Mouse (Mus musculus) embryo, embryonic 10.5 days (tissue): ENCODE measurements at regions not wholly inside any gene's neighbourhood (a gene's known extent, or its start where the extent isn't known, plus 50 kb on each side); places are given as distances from the start of the nearest gene placed in this dataset.

Experiments
- DNase-seq: peaks from one replicate; pipeline ENCODE4 v3.0.0-alpha.2; 2015; ENCODE audit warnings: low spot score

DNA sequence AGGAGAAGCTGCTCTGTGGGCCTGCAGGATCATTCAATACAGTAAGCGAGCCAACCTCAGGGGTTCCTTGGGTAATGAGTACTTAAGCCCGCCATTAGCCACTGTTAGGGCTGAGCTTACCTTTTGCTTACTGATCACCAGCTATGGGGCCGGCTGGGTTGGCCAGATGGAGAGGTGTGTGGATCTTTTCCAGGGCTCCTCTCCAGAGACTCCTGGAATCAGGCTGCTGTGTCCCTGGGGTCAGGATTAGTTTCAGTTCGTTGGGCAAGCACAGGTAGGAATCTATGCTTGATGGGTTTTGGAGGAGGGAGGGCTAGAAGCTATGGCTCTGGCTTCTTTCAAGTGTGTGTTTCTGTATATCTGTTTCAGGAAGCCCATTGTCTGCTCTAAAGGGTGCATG lies 175.7 kb upstream of the Gjb5 start:
- DNase-seq, result no peak

DNA sequence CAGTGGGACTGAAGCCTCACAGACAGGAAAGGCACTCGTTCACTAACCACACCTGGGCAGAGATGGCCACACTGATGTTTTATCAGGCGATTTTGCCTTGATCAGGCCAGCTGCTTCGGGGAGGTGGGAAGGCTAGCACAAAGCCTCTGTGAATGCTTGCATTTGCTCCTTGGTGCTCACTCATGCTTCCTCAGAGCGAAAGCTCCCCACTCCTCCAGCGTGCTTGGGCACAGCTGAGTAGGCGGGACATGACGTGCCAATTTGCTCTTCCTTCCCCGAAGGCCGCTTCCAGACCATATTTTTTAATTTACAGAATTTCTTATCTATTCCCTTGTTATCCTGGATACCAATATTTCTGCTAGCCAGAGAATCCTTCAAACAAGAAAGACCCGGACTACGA lies 172.8 kb upstream of the Gjb5 start:
- DNase-seq, result no peak

DNA sequence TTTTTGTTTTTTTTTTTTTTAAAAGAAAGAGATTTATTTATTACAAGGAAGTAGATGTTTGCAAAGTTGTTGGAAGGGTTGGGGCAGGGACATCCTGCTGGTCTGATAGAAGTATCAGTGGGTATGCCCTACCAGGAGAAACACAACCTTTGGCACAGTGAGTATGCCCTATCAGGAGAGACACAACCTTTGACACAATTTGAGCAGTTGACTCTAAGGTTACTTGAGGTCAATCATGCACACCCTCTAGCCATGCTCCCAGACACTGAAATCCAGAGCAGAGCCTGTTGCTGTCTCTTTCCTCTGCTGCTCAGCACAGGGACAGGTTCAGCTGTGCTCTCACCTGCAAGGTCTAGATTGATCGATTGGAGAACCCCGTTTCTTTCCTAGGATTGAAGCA lies 164.2 kb upstream of the Gjb5 start:
- no peak for DNase-seq

- peak; percentile 7 for DNase-seq
These were observed 160.0 kb upstream of the Gjb5 start for GRCm38 (mm10) chr4:127517978-127518377.

DNA sequence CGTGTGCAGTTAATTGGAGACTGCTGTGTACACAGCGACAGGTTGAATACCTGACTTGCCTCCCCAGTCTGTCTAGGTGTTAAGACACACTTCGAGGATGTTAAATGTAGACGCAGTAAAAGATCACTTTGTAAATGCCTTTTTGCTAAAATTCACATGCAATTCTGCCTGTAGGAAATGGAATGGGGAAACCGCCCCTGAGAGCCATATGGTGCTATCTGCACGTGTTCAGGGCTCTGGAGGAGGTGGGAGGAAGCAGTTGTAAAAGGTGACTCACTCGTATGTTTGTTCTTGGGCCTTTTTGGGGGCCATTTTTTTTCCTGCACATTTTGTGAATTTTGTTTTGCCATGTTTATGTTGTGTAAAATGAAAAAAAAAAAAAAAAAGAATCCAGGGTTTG lies 159.6 kb upstream of the Gjb5 start:
- no peak for DNase-seq

GRCm38 (mm10) chr4:127509936-127510335 lies 152.0 kb upstream of the Gjb5 start:
- DNase-seq, result no peak

GRCm38 (mm10) chr4:127502621-127503020 lies 144.6 kb upstream of the Gjb5 start:
- DNase-seq, result no peak

DNA sequence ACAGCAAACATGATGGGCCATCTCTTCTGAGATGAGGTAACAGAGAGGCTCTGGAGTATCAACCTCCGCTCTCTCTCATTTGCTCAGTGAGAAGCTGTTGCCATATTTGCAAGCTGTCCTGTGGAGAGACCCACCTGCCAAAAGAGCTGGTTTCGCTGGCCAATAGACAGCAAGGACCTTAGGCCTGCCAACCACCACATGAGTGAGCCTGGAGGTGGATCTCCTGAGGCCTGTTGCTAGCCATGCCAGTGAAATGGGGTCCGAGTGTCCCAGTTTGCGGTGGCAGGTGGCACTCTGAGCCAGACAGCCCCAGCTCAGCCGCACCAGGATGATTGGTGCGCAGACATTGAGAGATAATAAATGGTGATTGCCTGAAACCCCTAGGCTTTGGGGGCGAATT lies 143.9 kb upstream of the Gjb5 start:
- no peak for DNase-seq

GRCm38 (mm10) chr4:127487016-127487780 lies 129.2 kb upstream of the Gjb5 start:
- no peak for DNase-seq

DNA sequence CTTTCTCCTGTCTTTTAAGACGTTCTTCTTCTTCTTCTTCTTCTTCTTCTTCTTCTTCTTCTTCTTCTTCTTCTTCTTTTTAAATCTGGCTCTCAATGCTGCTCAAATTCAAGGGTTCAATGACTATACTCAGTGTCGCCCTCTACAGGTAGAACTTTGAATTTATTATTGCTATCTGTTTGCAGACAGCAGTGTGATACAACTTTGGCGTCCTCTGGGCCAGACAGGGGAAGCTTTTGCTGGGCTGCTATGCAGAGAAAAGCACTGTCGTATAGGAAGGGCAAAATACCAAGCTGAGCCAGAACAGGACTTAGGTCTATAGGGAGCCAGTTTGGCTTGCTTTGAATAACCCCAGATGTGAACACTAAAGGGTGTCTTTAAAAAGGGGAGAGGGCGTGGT lies 127.3 kb upstream of the Gjb5 start:
- DNase-seq, result no peak

- DNase-seq, result peak; percentile 11
These were observed 124.5 kb upstream of the Gjb5 start for GRCm38 (mm10) chr4:127482461-127482860.

DNA sequence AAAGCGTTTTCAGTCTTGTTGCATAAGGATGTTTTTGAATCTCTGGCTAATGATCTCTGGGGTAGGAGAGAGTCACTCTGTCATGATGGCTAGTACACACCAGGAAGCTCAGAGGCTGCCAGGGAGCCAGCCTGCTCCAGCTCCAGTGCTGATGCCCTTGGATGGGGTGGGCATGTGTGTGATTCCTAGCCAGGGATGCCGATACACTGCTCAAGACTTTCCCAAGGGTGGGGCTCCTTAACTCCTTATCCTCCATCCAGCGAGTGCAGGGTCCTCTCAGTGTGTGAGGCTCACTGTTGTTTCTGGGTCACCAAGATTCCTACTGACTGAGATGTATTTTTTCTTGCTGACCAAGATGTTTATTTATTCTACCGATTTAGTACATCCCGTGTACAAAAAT lies 122.4 kb upstream of the Gjb5 start:
- peak; percentile 1 for DNase-seq

DNA sequence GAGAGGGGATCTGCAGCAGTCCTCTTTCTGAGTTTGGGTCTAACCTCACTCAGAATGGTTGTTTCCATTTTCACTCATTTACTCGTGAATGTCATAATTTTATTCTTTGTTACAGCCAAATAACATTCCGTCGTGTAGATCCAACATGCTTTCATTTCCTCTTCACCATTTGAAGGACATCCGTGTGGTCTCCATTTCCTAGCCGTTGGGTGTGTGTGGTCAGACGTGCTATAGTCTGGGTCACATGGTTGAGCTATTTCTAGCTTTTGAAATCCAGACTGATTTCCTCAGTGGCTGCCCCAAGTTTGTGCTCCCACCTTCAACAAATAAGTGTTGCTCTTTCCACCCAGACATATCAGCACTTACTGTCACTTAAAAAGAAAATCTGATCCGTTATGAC lies 111.9 kb upstream of the Gjb5 start:
- no peak for DNase-seq

- DNase-seq, result no peak
These were observed 96.6 kb upstream of the Gjb5 start for GRCm38 (mm10) chr4:127454511-127455119.

DNA sequence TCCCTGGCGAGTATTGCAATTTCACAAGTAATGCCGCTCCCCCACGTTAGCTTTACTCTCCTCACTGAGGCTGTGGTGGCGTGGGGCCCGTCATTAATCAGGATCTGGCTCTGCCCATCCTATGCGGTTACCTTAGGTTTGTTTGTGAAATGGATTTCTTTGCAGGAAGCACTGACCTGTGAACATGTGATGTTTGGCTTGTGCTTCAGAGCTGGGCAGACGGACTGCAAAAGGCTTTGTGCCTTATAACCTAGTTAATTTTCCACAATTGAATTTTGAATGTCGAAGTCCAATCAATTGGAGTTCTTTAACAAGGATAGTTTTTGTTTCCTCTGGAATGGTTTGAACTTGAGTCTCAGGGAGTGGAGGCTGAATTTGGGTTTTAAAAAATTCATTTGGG lies 94.1 kb upstream of the Gjb5 start:
- no peak for DNase-seq

- DNase-seq, result no peak
These were observed 87.3 kb upstream of the Gjb5 start for GRCm38 (mm10) chr4:127445300-127445699.

DNA sequence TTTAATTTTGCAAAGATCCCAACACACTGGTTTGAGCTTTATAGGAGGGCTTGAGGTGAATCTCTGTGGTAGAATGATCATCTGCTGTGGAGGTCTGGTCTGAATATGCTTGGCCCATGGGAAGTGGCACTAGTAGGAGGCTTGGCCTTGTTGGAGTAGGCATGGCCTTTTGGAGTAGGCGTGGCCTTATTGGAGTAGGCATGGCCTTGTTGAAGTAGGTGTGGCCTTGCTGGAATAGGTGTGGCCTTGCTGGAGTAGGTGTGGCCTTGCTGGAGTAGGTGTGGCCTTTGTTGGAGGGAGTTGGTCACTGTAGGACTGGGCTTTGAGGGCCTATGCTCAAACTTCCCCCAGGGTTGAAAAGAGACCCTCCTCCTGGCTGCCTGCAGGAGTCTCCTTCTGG lies 86.1 kb upstream of the Gjb5 start:
- no peak for DNase-seq

DNA sequence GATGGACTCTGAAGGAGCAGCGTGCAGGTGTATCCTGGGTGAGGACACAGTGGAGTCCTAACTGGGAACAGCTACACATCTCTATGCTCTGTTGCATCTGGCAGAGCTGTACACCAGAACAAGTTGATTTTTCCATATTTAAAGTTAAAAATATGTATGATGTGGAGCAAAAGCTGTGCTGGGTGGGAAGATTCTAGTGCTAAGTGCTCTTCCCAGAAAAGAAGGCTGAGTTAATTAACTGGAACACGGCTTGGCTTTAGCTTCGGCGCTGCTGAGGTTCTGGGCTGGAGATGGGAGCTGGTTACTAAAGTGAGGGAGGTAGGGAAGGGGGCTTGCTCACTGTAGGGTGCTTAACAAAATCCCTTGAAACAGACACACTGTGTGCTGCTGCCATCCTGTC lies 84.0 kb upstream of the Gjb5 start:
- no peak for DNase-seq

DNA sequence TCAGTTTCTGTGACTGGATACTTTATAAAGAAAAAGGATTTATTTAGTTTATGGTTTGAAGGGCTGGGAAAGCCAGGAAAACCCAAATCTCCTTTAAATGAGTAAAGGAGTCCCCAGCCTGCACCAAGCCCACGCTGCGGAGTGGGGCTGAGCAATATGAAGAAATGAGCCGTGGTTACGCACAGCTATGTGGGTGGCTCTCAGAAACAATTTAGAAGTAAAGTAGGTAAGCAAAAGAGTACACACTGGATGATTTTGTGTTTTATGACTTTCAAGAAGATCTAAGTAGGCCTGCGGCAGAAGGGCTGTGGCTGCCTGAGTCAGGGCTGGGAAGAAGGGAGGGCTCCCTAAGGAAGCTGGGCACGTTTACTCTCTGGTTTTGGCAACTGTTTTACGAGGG lies 82.6 kb upstream of the Gjb5 start:
- DNase-seq, result no peak

DNA sequence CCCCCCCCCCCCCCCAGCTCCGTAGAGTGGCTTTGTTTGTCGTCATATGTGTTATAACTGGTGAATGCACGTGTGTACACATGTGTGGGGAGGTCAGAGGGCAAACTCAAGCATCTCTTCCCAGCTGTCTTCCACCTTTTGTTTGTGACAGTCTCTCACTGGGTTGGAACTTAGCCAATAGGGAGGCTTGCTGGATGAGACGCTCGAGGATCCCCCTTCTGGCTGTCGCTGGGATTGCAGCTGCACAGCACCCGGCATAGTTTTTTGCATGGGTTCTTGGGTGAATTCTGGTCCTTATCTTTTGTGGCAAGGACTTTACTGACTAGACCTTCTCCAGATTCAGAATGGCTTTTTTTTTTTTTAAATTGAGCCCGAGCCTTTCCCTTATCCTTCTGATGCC lies 77.1 kb upstream of the Gjb5 start:
- DNase-seq, result peak; percentile 66

GRCm38 (mm10) chr4:127430237-127430636 lies 72.3 kb upstream of the Gjb5 start:
- no peak for DNase-seq

GRCm38 (mm10) chr4:127429748-127430147 lies 71.8 kb upstream of the Gjb5 start:
- no peak for DNase-seq

DNA sequence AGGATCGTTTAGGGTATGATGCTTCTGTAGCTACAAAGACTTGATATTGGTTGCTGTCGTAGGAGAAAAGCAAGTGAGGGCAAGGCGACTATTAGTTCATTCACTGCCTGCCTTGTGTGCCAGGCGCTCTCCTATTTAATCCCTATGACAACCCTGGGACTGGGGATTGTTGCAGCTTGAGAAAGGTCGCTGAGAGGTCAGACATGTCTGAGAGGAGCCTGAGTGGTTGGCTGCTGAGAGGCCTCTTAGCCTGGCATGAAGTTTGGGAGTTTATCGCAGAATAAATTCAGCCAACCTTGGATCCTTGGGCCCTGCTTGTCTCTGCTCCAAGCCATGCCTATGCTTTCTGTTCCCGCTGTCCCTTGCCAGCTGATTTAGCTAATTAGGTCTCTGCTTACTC lies 65.9 kb upstream of the Gjb5 start:
- DNase-seq, result peak; percentile 36

DNA sequence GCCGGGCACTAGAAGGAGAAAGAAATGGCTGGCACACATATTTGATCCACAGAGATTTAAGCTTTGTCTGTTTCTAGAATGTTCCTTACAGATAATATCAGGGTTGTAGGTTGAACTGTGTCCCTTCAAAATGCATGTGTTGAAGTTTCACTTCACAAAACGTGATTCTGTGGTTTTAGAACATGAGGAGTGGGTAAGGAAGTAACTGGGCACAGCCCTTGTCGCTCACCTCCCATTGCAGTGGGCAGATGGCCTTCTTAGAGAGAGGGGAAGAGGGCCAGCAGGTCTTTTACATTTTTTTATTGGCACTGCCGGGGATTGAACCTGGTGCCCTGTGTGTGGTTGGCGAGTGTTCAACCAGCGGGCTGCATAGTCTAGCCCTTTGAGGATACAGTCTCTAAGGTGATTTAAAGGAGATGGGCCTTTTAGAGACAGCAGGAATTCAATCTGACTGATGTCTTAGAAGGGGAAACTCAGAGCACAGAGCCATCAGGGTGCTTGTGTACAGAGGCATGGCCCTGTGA lies 64.0 kb upstream of the Gjb5 start:
- no peak for DNase-seq
